In genomic region chr6:41032802-41033201, GRCm38 (mm10) we compare ENCODE assay signal across 22 mouse cellular contexts. TPM values are rescaled to one million over a fixed set of nuclear protein-coding genes. Genes with fewer than 3 reads are reported as not detected.
"Had no signal": no experiment of that assay in that cellular context is flagged by ENCODE, and none has a peak within 500 bp of the region (broad histone marks: within the 10 kb centered on the region; RNA-seq: fewer than 3 reads in every experiment).

No protein-coding gene starts in this region.

- H3K4me2 ChIP-seq: neural tube, embryonic 13.5 days; neural tube, embryonic 15.5 days; stomach, embryonic 15.5 days had no signal

- H3K27me3 ChIP-seq: neural tube, embryonic 13.5 days; neural tube, embryonic 15.5 days; stomach, embryonic 15.5 days had no signal

- H3K4me3 ChIP-seq: neural tube, embryonic 13.5 days; neural tube, embryonic 15.5 days; stomach, embryonic 15.5 days had no signal

- H3K36me3 ChIP-seq: neural tube, embryonic 13.5 days; neural tube, embryonic 15.5 days; stomach, embryonic 15.5 days had no signal

- DNase-seq: retina, postnatal 1 day; right cerebral cortex, adult 18-20 months; right cerebral cortex, postnatal 14 days; right cerebral cortex, postnatal 25 days; right cerebral cortex, postnatal 4 days; spleen, adult 18-20 months; thymus, adult 18-20 months; thymus, adult 2 months; thymus, postnatal 14 days; thymus, postnatal 25 days; thymus, postnatal 36 days; thymus, postnatal 4 days had no signal

RNA-seq across cellular contexts. Expression of gene 2210010C04Rik, which starts 2.5 kb away (rescaled TPM):
- total RNA-seq: neutrophil, adult 5-6 weeks had no signal
- polyA plus RNA-seq: neural tube, embryonic 13.5 days; neural tube, embryonic 14.5 days; neural tube, embryonic 15.5 days; stomach, embryonic 14.5 days had no signal

RNA-seq across cellular contexts. Expression of gene Gm2663, which starts 33.5 kb away (rescaled TPM):
- total RNA-seq: neutrophil, adult 5-6 weeks had no signal
- polyA plus RNA-seq: neural tube, embryonic 13.5 days; neural tube, embryonic 14.5 days; neural tube, embryonic 15.5 days; small intestine, adult 2 months; spleen, adult 2 months; stomach, embryonic 14.5 days; stomach, embryonic 15.5 days; testis, adult 2 months; thymus, adult 2 months; urinary bladder, adult 2 months had no signal
